Mouse (Mus musculus): ENCODE data around the gene Exoc3l2.
"Not testable (repeated sequence)": the region's sequence is repeated elsewhere in the genome, so short reads cannot be mapped to it uniquely, and the experiment has no call there.

Exoc3l2 gene

GRCm38 (mm10) chr7:19486549-19486948 lies 23.4 kb downstream of the Exoc3l2 start:
- DNase-seq (ENCODE audit: low spot score in 2 of 2) = no peak

- DNase-seq (ENCODE audit: low spot score in 2 of 2) = no peak
These were observed 26.4 kb downstream of the Exoc3l2 start for GRCm38 (mm10) chr7:19489525-19489924.

- no peak for DNase-seq (ENCODE audit: low spot score in 2 of 2)
These were observed 28.6 kb downstream of the Exoc3l2 start for GRCm38 (mm10) chr7:19491731-19492130.

- no peak for DNase-seq (ENCODE audit: low spot score in 2 of 2)
These were observed 31.8 kb downstream of the Exoc3l2 start for GRCm38 (mm10) chr7:19494751-19495474.

GRCm38 (mm10) chr7:19495521-19496213 lies 32.5 kb downstream of the Exoc3l2 start:
- DNase-seq (ENCODE audit: low spot score in 2 of 2) = peak in 1 of 2 experiments; percentile 79

GRCm38 (mm10) chr7:19496214-19496555 lies 33.1 kb downstream of the Exoc3l2 start:
- DNase-seq (ENCODE audit: low spot score in 2 of 2) = no peak

GRCm38 (mm10) chr7:19498326-19498725 lies 35.2 kb downstream of the Exoc3l2 start:
- DNase-seq (ENCODE audit: low spot score in 2 of 2) = no peak

GRCm38 (mm10) chr7:19500420-19501363 lies 37.6 kb downstream of the Exoc3l2 start:
- no peak for DNase-seq (ENCODE audit: low spot score in 2 of 2)

- DNase-seq (ENCODE audit: low spot score in 2 of 2) = no peak
These were observed 38.5 kb downstream of the Exoc3l2 start for GRCm38 (mm10) chr7:19501658-19502057.

GRCm38 (mm10) chr7:19503481-19504068 lies 40.4 kb downstream of the Exoc3l2 start:
- no peak for DNase-seq (ENCODE audit: low spot score in 2 of 2)

- DNase-seq (ENCODE audit: low spot score in 2 of 2) = no peak
These were observed 43.2 kb downstream of the Exoc3l2 start for GRCm38 (mm10) chr7:19506326-19506725.

- no peak for DNase-seq (ENCODE audit: low spot score in 2 of 2)
These were observed 44.0 kb downstream of the Exoc3l2 start for GRCm38 (mm10) chr7:19506969-19507611.

GRCm38 (mm10) chr7:19507612-19507981 lies 44.5 kb downstream of the Exoc3l2 start:
- no peak for DNase-seq (ENCODE audit: low spot score in 2 of 2)

GRCm38 (mm10) chr7:19508150-19508923 lies 45.2 kb downstream of the Exoc3l2 start, which contains the start of the genes Bloc1s3 and Trappc6a:
Gene Bloc1s3, minus strand, starts transcription at chr7:19508367.
Gene Trappc6a, plus strand, starts transcription at chr7:19508395.
- DNase-seq (ENCODE audit: low spot score in 2 of 2) = peak; percentile 90 to 92

GRCm38 (mm10) chr7:19508924-19509568 lies 45.9 kb downstream of the Exoc3l2 start:
- DNase-seq (ENCODE audit: low spot score in 2 of 2) = no peak

GRCm38 (mm10) chr7:19509786-19510185 lies 46.7 kb downstream of the Exoc3l2 start:
- no peak for DNase-seq (ENCODE audit: low spot score in 2 of 2)

- not testable (repeated sequence) for DNase-seq (ENCODE audit: low spot score in 2 of 2)
These were observed 48.8 kb downstream of the Exoc3l2 start for GRCm38 (mm10) chr7:19511934-19512333.

GRCm38 (mm10) chr7:19512353-19512752 lies 49.2 kb downstream of the Exoc3l2 start:
- DNase-seq (ENCODE audit: low spot score in 2 of 2) = no peak

GRCm38 (mm10) chr7:19517652-19518365 lies 54.7 kb downstream of the Exoc3l2 start, which contains the start of gene Nkpd1:
Gene Nkpd1, plus strand, starts transcription at chr7:19517838.
- DNase-seq (ENCODE audit: low spot score in 2 of 2) = no peak
